Mouse (Mus musculus) frontal cortex, adult (tissue): ENCODE results near the gene Irs3.
"Not testable (repeated sequence)": the region's sequence is repeated elsewhere in the genome, so short reads cannot be mapped to it uniquely, and the experiment has no call there.

Experiments used
- ATAC-seq: cut with Nextera tagmentation; 2 replicates; pipeline ENCODE4 v1.9.2; 2017; ENCODE audit warnings: mild to moderate bottlenecking, moderate library complexity, mixed read lengths; ENCODE audit not compliant: low TSS enrichment

Irs3 gene

GRCm38 (mm10) chr5:137627991-137628390, 17.5 kb downstream of the Irs3 start:
- no peak for ATAC-seq

- no peak for ATAC-seq
These were observed 21.5 kb downstream of the Irs3 start for GRCm38 (mm10) chr5:137623937-137624530.

GRCm38 (mm10) chr5:137615347-137615746, 30.2 kb downstream of the Irs3 start:
- ATAC-seq, result no peak

GRCm38 (mm10) chr5:137614921-137615320, 30.6 kb downstream of the Irs3 start:
- not testable (repeated sequence) for ATAC-seq

GRCm38 (mm10) chr5:137613550-137613949, 32.0 kb downstream of the Irs3 start, which contains the start of gene Pcolce:
Pcolce (minus strand) TSS chr5:137613784.
- ATAC-seq, result no peak

DNA sequence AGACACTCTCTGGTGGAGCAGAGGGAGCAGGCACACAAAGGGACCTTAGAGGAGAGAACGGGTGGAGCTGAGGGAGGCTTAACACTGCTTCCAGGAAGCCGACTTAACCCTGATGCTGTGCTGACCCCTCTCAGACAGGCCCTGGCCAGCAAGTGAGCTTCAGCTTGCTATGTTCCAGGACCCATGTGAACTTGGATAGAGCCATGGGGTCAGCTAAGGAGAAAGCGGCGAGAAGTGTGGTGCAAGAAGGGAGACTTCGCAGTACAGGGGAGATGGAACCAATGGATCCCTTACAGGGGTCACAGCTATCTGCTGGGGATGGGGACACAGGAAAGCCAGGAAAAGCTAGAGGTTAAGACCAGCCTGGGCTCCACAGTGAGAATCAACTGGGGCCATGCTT, 32.4 kb downstream of the Irs3 start:
- no peak for ATAC-seq

DNA sequence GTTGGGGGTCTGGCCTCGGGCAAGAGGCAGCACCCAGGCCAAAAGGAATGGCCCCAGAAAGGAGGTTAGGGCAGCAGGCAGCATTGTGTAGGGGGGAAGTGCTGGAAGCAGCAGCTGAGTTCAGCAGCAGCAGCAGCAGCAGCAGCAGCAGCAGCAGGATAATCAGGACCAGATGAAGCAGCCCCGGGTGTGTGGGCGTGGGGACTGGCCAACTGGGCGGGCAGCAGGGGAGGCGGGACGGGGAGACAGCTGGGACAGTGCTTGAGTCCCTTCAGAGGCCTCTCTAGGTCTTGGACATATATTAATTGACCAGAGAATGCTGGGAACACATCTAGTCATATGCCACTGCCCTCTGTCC, 34.3 kb downstream of the Irs3 start:
- ATAC-seq, result no peak

DNA sequence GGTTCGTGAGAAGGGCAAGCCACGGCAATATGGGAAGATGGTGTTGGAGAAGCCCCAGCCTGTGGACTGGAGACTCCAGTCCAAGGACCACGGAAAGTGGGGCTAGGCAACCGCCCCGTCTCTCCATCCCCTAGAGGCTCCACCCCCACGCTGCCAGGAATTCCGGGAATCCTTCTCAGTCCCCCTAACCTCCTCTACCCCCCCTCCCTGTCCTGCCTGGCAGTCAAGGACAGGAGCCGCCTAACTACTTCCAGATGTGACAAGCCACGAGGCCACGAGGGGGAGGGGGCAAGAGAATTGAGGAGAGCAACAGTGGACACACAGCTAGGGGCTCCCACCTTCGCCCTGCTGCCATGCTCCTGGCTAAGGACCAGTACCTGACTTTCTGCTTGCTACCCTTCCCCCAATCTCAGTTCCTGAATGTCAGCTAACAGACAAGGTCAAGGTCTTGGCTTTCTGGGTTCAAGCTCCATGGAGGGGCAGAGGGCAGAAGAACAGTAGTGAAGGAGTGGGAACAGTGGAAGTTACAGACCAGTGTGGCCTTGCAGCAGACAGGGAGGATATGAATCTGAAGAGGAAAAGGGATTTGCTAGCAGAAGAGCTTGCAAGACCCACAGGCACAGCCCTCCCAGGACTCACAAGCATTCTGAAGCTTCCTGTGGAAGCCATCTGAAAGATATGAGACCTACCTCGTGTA, 34.8 kb downstream of the Irs3 start:
- no peak for ATAC-seq

DNA sequence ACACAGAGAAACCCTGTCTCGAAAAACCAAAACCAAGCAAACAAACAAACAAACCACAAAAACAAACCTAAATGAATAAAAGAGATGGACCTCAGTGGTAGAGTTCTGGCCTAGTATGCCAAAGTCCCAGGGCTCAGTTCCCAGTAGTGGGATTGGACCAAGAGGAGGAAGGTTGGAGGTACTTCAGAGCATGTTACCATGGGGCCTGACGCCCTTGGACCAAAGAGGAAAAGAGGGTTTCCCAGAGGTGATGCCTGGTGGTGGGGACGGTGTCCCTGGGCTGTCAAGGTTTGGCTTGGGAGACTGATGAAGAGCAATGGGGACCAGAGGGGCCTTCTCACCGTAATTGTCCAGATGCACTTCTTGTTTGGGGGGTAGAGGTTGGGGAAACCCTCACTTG, 35.5 kb downstream of the Irs3 start:
- ATAC-seq, result no peak

GRCm38 (mm10) chr5:137609292-137609691, 36.2 kb downstream of the Irs3 start:
- ATAC-seq, result no peak

DNA sequence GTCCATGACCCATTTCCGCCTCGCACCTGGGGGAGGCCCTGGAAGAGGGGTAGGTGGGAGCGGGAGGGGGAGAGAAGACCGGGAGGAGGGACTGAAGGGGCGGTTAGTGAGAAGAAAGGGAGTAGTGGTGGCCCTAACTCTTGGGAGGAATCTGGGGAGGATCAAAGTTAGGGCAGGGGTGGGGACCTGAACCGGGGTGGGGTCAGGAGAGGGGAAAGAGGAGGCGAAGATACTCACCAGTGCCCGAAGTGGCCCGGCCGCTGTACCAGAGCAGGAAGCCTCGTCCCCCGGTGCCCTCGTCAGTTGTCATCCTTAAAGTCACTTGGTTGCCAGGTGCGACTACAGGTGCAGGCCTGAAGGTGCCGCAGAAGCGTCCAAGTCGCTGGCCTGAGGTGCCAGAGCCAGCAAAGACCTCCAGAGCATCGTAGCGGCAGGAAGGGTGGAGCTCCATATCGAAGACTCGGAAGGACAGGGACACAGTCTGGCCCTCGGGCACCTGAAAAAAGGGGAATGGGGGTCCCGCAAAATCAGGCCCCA, 36.8 kb downstream of the Irs3 start:
- no peak for ATAC-seq

DNA sequence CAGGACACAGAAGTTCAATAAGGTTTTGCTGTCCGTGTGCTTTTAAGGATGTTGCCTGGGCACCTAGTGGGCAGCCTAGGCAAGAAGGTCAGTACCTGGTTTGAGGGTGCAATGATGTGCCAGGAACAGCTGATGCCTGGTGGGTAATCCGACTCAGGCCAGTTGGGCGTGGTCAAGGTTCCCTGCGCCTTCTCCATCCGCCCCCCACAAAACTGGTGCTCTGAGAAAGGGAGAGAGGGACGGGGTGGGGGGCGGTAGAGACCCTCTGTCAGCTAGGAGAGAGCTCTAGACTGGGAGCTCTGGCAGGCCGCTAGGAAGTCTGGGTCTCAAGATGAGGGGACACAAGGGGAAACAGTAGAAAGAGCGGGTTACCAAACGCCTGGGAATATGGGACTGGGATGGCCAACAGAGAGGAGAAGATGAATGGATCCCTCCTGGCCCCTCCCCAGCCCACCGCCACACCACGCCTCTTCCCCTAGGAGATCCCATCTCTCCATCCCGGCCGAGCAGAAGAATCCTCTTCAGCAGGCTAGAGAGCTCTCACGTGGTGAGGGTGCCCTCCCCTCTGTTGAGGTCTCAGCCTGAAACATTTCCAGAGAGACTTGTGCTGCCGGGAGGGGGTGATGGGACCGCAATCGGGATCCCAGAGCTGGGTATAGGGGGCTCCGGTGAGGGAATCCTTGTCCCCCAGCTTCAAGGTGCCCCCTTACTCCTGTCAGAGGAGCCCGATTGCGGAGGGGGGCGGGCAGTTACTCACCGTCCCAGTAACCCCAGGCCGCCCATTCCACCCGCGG, 37.5 kb downstream of the Irs3 start:
- ATAC-seq, result no peak

DNA sequence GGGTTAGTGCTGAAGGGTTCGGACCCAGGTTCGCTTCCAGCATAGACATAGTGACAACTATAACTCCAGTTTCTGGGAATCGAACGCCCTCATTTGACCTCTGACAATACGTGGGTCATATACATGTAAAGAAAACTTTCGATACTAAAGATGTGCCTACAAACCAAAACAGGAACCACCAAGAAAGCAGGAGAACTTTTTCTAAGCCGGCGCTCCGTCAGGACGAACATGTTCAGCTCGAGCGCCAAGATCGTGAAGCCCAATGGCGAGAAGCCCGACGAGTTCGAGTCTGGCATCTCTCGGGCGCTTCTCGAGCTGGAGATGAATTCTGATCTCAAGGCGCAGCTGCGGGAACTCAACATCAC, 44.2 kb downstream of the Irs3 start:
- no peak for ATAC-seq

GRCm38 (mm10) chr5:137600619-137601364, 44.7 kb downstream of the Irs3 start, which contains the start of gene Mospd3:
Mospd3 (minus strand) TSS chr5:137601058.
- peak; percentile 98 for ATAC-seq

- ATAC-seq, result no peak; the same call in 1 of the 2 replicates
These were observed 45.3 kb downstream of the Irs3 start for GRCm38 (mm10) chr5:137600281-137600618.

DNA sequence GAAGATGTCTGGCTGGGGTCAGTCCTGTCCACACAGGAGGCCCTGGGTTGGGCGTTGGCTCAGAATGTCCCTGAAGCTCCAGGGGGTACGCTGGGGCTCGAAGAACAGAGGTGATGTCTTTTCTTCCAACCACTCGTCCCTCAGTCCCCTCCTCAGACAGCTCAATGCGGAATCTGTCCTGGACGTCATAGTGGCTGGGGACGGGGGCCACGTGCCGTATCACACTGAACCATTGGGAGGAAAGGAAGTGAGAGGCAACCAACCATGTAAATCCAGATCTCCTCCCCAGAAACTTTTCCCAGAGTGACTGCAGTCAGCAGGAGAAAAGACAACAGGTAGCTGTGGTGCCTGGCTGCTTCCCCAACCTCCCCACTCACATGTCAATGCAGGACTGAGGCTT, 45.9 kb downstream of the Irs3 start:
- ATAC-seq, result no peak

DNA sequence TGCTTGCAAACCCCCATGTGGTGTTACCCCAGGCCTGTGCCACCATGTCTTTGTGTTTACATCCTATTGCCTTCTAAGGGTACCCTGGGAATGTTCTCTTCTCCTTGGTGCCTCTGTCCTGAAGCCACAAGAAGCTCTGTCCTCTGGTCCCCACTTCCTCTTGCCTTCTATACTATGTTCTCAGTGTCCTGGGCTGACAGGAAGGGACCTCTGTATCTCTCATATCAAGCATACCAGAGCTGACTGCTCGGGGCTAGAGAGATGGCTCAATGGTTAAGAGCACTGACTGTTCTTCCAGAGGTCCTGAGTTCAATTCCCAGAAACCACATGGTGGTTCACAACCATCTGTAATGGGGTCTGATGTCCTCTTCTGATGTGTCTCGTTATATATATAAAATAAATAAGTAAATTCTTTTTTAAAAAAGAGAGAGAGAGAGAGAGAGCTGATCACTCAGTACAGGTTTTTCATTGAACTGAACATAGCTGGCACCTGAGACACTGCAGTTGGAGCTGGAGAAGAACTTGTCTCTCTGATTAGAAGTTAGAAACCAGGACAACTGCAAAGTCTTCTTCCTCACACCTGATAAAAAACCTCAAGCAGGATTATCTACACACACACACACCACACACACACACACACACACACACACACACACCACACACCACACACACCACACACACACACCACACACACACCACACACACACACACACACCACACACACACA, 47.3 kb downstream of the Irs3 start:
- no peak for ATAC-seq

GRCm38 (mm10) chr5:137597625-137598024, 47.9 kb downstream of the Irs3 start:
- no peak for ATAC-seq

GRCm38 (mm10) chr5:137596601-137597261, 48.8 kb downstream of the Irs3 start:
- ATAC-seq, result no peak

- no peak for ATAC-seq
These were observed 49.6 kb downstream of the Irs3 start for GRCm38 (mm10) chr5:137595921-137596320.
